Mouse (Mus musculus) myocyte (in vitro differentiated cells): ENCODE measurements at regions not wholly inside any gene's neighbourhood (a gene's known extent, or its start where the extent isn't known, plus 50 kb on each side); places are given as distances from the start of the nearest gene placed in this dataset.

Experiments used
- MAX ChIP-seq: IDR thresholded peaks from one replicate; pipeline ENCODE4 v1.6.1; 2011; ENCODE audit warnings: low read depth, mild to moderate bottlenecking, control low read depth
- POLR2A ChIP-seq: IDR thresholded peaks from one replicate; pipeline ENCODE4 v1.6.1; 2011; ENCODE audit warnings: low read depth, mild to moderate bottlenecking, control low read depth, moderate library complexity; ENCODE audit not compliant: insufficient read length
- REST ChIP-seq: IDR thresholded peaks from one replicate; pipeline ENCODE4 v1.6.1; 2011; ENCODE audit warnings: mild to moderate bottlenecking, control low read depth, moderate library complexity; ENCODE audit not compliant: insufficient read depth, insufficient read length

DNA sequence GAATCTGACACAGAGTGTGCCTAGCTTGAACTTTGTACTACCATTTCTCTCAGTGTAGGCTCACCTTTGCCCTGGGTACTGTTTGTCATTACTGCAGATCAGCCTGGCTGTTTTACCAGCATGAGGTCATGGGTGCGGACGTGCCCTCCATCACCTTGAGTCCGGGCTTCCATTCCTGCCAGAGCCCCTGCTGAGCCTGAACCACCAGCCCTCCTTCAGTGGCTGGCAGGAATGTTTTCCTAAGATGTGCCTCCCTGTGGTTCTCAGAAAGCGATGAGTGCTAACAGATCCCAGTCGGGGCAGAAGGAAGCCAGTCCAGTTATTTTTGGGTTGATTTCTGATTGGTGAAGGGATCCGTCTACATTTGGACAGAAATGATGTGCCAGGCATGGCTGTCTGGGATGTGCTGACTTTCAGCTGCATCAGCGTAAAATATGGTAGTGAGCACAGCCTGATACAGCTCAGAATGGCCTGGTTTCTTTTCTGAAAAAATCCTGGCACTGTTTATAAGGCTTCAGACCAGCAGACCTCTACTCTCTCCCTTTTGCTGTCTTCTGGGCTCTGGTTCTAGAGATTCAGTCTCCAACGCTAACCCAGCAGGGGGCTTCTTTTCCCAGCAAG, 324.0 kb upstream of the Nfe2l3 start:
- TF ChIP-seq POLR2A (no peak), MAX (no peak), REST (no peak)
